Mouse (Mus musculus): ENCODE data around the gene Ift27. TPM values are rescaled to one million over a fixed set of nuclear protein-coding genes. Genes with fewer than 3 reads are reported as not detected.

Ift27 gene
- 37.8 TPM for polyA plus RNA-seq (2017; shearing (Covaris generic))

DNA sequence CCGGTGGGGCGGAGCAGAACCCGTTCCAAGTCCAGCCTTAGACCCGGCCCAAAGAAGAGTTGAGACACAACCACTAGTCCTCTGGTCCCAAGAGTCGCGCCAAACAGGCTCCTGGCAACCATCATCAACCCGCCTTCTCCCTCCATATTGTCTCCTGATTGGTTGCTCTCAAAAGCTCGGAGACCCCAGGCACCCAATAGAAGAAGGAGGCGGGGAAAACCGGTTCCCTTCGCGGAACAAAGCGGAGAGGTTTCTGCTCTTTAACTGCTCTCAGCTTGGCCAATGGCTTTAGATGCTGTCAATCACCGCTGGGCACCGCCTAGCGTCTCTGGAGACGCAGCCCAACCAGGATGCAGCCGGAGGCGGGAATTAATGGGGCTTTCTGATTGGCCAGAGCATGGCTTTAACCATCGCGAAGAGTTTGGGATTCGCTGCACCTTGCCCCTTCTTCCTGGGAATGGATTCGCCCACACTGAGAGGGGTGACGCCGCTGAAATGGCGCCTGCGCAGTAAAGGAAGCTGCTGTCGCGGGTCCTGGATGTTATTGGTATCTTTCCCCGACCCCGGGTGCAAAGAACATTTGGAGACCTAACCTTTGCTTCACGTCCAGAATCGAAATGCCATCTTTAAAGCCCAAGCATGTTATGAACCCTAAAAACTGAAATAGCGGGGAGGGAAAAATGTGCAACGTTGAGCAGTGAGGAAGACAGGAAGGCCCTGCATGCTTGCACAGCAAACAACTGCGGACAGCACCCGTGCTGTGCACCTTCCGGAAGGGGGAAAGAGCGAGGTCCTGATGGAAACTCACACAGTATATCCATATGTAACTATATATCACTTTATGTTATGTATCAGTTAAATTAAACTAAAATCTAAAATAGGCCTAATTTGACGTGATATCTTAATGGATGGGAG, at the start of gene Ift27:
Ift27 (minus strand) TSS at position 136 of the 915 bp plus-strand sequence.

DNA sequence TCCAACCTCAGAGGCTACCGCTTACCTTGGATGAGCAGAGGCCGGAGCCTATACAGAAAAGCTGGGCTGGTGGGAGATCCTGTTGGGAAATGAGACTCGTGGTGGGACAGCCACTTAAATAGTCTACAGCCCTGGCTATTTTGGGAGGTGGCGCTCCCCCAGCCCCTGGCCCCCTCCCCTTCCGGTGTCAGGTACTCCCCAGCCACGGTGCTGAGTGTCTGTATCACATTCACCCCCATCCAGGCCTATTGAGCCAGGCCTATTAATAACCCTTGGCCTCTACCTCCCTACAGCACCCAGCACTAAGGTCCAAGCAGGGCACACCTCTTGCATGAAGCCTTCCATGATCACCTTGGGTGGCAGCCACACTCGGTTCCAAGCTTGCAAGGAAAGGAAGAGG, 32.4 kb upstream of the Ift27 start, which contains the start of gene Pvalb:
Pvalb (minus strand) TSS at position 89 of the 400 bp plus-strand sequence.

DNA sequence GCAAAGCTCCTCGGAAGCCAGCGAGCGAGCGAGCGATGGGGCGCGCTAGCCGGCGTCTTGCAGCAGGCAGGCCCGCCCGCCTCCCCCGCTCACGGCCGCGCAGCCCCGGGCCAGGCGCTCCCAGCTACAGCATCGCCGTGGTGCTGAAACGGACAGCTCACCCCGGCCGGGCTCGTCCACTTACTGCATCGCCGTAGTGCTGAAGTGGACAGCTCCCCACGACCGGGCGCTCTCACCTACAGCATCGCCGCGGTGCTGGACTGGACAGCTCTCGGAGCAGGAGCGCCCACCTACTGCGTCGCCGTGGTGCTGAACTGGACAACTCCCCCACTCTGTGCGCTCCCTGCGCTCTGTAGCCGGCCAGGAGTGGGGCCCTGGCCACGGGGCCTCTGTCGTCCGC, 54.2 kb downstream of the Ift27 start, which contains the start of gene Cacng2:
Cacng2 (minus strand) TSS at position 325 of the 400 bp plus-strand sequence.

Other genes starting within 250 kb of the Ift27 start
- gene Txn2, start 245.1 kb downstream of the Ift27 start, polyA plus RNA-seq (2017; shearing (Covaris generic)): 139 TPM
- 4.5 TPM for gene Foxred2, start 217.4 kb downstream of the Ift27 start, polyA plus RNA-seq (2017; shearing (Covaris generic))
- 167 TPM for gene Eif3d, start 203.3 kb downstream of the Ift27 start, polyA plus RNA-seq (2017; shearing (Covaris generic))
- 0.11 TPM for gene Cacng2, start 54.1 kb downstream of the Ift27 start, polyA plus RNA-seq (2017; shearing (Covaris generic))
- not detected for gene Pvalb, start 32.3 kb upstream of the Ift27 start, polyA plus RNA-seq (2017; shearing (Covaris generic))
- 132 TPM for gene Ncf4, start 70.7 kb upstream of the Ift27 start, polyA plus RNA-seq (2017; shearing (Covaris generic))
- not detected for gene Csf2rb2, start 131.6 kb upstream of the Ift27 start, polyA plus RNA-seq (2017; shearing (Covaris generic))
- 1.4 TPM for gene Csf2rb, start 151.6 kb upstream of the Ift27 start, polyA plus RNA-seq (2017; shearing (Covaris generic))
- not detected for gene Tex33, start 221.8 kb upstream of the Ift27 start, polyA plus RNA-seq (2017; shearing (Covaris generic))
- gene Tst, start 231.8 kb upstream of the Ift27 start, polyA plus RNA-seq (2017; shearing (Covaris generic)): 1.5 TPM
- 1.9 TPM for gene Mpst, start 232.3 kb upstream of the Ift27 start, polyA plus RNA-seq (2017; shearing (Covaris generic))

All from effector memory CD4-positive, alpha-beta T cell, adult 7 months (primary cell).